Comparison of ENCODE assay signal across 23 mouse cellular contexts in genomic region chr6:94195303-94195911, GRCm38 (mm10).
DNase-seq lines count a peak whose midpoint lies in the region; ATAC-seq and TF ChIP-seq lines count a peak whose summit lies in the region.
"Had no signal": no experiment of that assay in that cellular context is flagged by ENCODE, and none has a peak within 500 bp of the region (broad histone marks: within the 10 kb centered on the region; RNA-seq: fewer than 3 reads in every experiment).

No protein-coding gene starts in this region.

- TF ChIP-seq EP300 in heart, adult 2 months (IDR thresholded peaks at IDR 0.05; ENCODE audit: insufficient read depth, low read depth, low read length): no peak

- no peak for DNase-seq in heart, embryonic 10.5 days (ENCODE audit: low spot score)
- no peak for DNase-seq in heart, adult 2 months
- no peak for DNase-seq in limb, embryonic 10.5 days (ENCODE audit: low spot score)
- no peak for DNase-seq in cerebellum, adult 18-20 months
- no peak for DNase-seq in cerebellum, postnatal 10 days
- DNase-seq: adrenal gland, postnatal 25 days; cerebellum, adult 11-12 months; heart, postnatal 14 days; layer of hippocampus, postnatal 36 days; liver, postnatal 0 days; midbrain, embryonic 14.5 days; thymus, postnatal 14 days had no signal

- intact Hi-C loops in heart, adult 2 months (cut with DNase I): no loop called here

- no peak overlapping the region for H3K4me3 ChIP-seq in heart, embryonic 10.5 days
- H3K4me3 ChIP-seq in heart, adult 2 months: no peak overlapping the region
- H3K4me3 ChIP-seq in limb, embryonic 13.5 days: no peak overlapping the region
- H3K4me3 ChIP-seq in limb, embryonic 10.5 days: no peak overlapping the region
- H3K4me3 ChIP-seq: embryonic facial prominence, embryonic 10.5 days; forebrain, embryonic 13.5 days; heart, embryonic 12.5 days; hindbrain, embryonic 13.5 days; layer of hippocampus, adult 2 months; megakaryocyte, embryonic 14.5 days had no signal

- no peaks in the 10 kb centered on the region for H3K27me3 ChIP-seq in heart, embryonic 10.5 days (ENCODE audit: insufficient read depth, poor library complexity, severe bottlenecking)
- no peaks in the 10 kb centered on the region for H3K27me3 ChIP-seq in heart, adult 2 months (ENCODE audit: control insufficient read depth, insufficient read depth, low read length)
- no peaks in the 10 kb centered on the region for H3K27me3 ChIP-seq in limb, embryonic 13.5 days
- H3K27me3 ChIP-seq in limb, embryonic 10.5 days (ENCODE audit: low read depth, poor library complexity, severe bottlenecking): no peaks in the 10 kb centered on the region
- H3K27me3 ChIP-seq: forebrain, embryonic 13.5 days; heart, embryonic 12.5 days; hindbrain, embryonic 13.5 days had no signal

- no peaks in the 10 kb centered on the region for H3K36me3 ChIP-seq in heart, embryonic 10.5 days
- no peaks in the 10 kb centered on the region; the same call in 1 of the 2 replicates for H3K36me3 ChIP-seq in heart, adult 2 months (ENCODE audit: control insufficient read depth, insufficient read depth, low read length)
- no peaks in the 10 kb centered on the region for H3K36me3 ChIP-seq in limb, embryonic 13.5 days
- H3K36me3 ChIP-seq in limb, embryonic 10.5 days: no peaks in the 10 kb centered on the region
- H3K36me3 ChIP-seq: embryonic facial prominence, embryonic 10.5 days; G1E; heart, embryonic 12.5 days; hindbrain, embryonic 13.5 days had no signal

- TF ChIP-seq POLR2A in heart, adult 2 months (IDR thresholded peaks at IDR 0.05; ENCODE audit: insufficient read depth, low read depth, low read length): no peak

- 0 out of 2 replicates have a peak overlapping the region, but pooled peaks have one; percentile 16 for H3K4me2 ChIP-seq in limb, embryonic 13.5 days (replicated peaks)
- H3K4me2 ChIP-seq: forebrain, embryonic 13.5 days; heart, embryonic 12.5 days; hindbrain, embryonic 13.5 days had no signal

- H3K79me2 ChIP-seq in heart, adult 2 months (replicated peaks; ENCODE audit: control insufficient read depth, insufficient read depth, low read length): peaks cover 1% of the 10 kb centered on the region; the same call in 1 of the 2 replicates

- no peak overlapping the region for H3K9ac ChIP-seq in heart, adult 2 months (ENCODE audit: low read depth, low read length)
- H3K9ac ChIP-seq in limb, embryonic 13.5 days: no peak overlapping the region
- H3K9ac ChIP-seq: forebrain, embryonic 13.5 days; heart, embryonic 12.5 days; hindbrain, embryonic 13.5 days; liver, postnatal 0 days had no signal

- peak overlapping the region; percentile 1; the same call in 1 of the 2 replicates for H3K27ac ChIP-seq in heart, embryonic 10.5 days
- H3K27ac ChIP-seq in heart, adult 2 months: no peak overlapping the region
- no peak overlapping the region for H3K27ac ChIP-seq in limb, embryonic 13.5 days
- no peak overlapping the region for H3K27ac ChIP-seq in limb, embryonic 10.5 days
- H3K27ac ChIP-seq: embryonic facial prominence, embryonic 10.5 days; forebrain, embryonic 13.5 days; hindbrain, embryonic 13.5 days; layer of hippocampus, adult 2 months had no signal

- peaks cover 53% of the 10 kb centered on the region for H3K4me1 ChIP-seq in heart, embryonic 10.5 days
- H3K4me1 ChIP-seq in heart, adult 2 months (ENCODE audit: control insufficient read depth, insufficient read depth, low read length): peaks cover 3% of the 10 kb centered on the region
- peaks cover 25% of the 10 kb centered on the region for H3K4me1 ChIP-seq in limb, embryonic 13.5 days
- peaks cover 21% of the 10 kb centered on the region for H3K4me1 ChIP-seq in limb, embryonic 10.5 days
- H3K4me1 ChIP-seq: forebrain, embryonic 13.5 days; hindbrain, embryonic 13.5 days; megakaryocyte, embryonic 14.5 days had no signal

- ATAC-seq in limb, embryonic 13.5 days (ENCODE audit: low FRiP score, low read depth): no peak
- peak; percentile 53 to 78; a peak in 2 of 4 replicates for ATAC-seq in hematopoietic stem cell, adult 5-6 weeks (replicated peaks in 1 of 2; ENCODE audit: insufficient read depth in 1 of 2, low FRiP score in 2 of 2, low TSS enrichment in 1 of 2, low read depth in 1 of 2, poor library complexity in 2 of 2, severe bottlenecking in 2 of 2)
- ATAC-seq in megakaryocyte progenitor cell, adult 5-6 weeks (replicated peaks; ENCODE audit: poor library complexity): 0 out of 2 replicates have a peak, but pooled peaks have one; percentile 29
- ATAC-seq: forebrain, embryonic 13.5 days; inflammation-experienced regulatory T-cells, adult 6 months; liver, postnatal 0 days had no signal

- no peaks in the 10 kb centered on the region for H3K9me3 ChIP-seq in heart, embryonic 10.5 days
- H3K9me3 ChIP-seq in limb, embryonic 13.5 days: no peaks in the 10 kb centered on the region
- no peaks in the 10 kb centered on the region for H3K9me3 ChIP-seq in limb, embryonic 10.5 days (replicated peaks)
- H3K9me3 ChIP-seq: embryonic facial prominence, embryonic 10.5 days; forebrain, embryonic 13.5 days; heart, embryonic 12.5 days; hindbrain, embryonic 13.5 days had no signal

- WGBS in heart, embryonic 10.5 days: 82% methylated on average over 14 of the region's 14 CpGs
- 80% methylated on average over 14 of the region's 14 CpGs for WGBS in heart, adult 2 months
- WGBS in limb, embryonic 13.5 days: 60% methylated on average over 14 of the region's 14 CpGs
- 83% methylated on average over 14 of the region's 14 CpGs for WGBS in limb, embryonic 10.5 days

- TF ChIP-seq CTCF in heart, adult 2 months (IDR thresholded peaks at IDR 0.05): no peak
